Mouse (Mus musculus) gastrocnemius, adult 2 months (tissue): ENCODE measurements around the gene Esp3. TPM values are rescaled to one million over a fixed set of nuclear protein-coding genes. Genes with fewer than 3 reads are reported as not detected.
"Not testable (repeated sequence)": the region's sequence is repeated elsewhere in the genome, so short reads cannot be mapped to it uniquely, and the experiment has no call there.

Experiments used
- DNase-seq: peaks from one replicate; pipeline ENCODE4 v3.0.0; 2022
- H3K27ac ChIP-seq: fragments of 200-600 bp; 2 replicates; pipeline ENCODE4 v1.8.1; 2022; ENCODE audit warnings: mild to moderate bottlenecking
- H3K4me3 ChIP-seq: fragments of 200-600 bp; 2 replicates; pipeline ENCODE4 v1.8.1; 2022; ENCODE audit warnings: mild to moderate bottlenecking, moderate library complexity
- CTCF ChIP-seq: fragments of 200-600 bp; IDR thresholded peaks from 2 replicates; pipeline ENCODE4 v1.8.1; 2022; ENCODE audit warnings: antibody characterized with exemption, mild to moderate bottlenecking, moderate library complexity
- intact Hi-C: fragments of 180-260 bp; cut with DNase I; formaldehyde crosslinking; loops from one replicate; pipeline ENCODE4 v1.15.1; 2025
- long read RNA-seq, 2 experiments: library from polyadenylated mRNA; stranded (forward); transcript quantifications; one replicate each; pipeline ENCODE4 v2.0.0; 2021
- total RNA-seq, 2 experiments: library from RNA; stranded (reverse); gene quantifications; 2 replicates each; pipeline ENCODE4 v1.2.3; 2021

Gene Esp3
- not detected for total RNA-seq
- long read RNA-seq, experiment 1 = 0 reads
- long read RNA-seq, experiment 2 = 0 reads

DNA sequence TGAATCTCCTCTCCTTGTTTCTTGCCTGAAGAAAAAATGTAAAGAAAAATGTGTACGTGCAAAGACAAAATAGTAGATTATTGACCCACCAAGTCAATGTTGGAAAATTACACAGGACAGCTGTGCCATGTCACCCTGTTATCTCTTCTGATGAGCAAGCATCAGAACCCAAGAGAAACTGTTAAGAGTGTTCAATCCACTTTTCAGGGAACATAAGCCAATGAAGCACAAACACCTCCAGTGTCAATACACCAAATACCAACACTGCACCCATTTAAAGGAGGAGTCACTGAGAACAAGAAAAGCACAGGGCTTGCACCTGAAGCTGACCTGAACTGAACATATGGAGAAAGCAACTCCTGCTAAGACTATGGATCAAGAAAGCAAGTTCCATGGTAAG is at the start of gene Esp3:
Gene Esp3 (plus strand): TSS at position 301 of the 400 bp plus-strand sequence.
- intact Hi-C loops, H3K27ac ChIP-seq, DNase-seq, H3K4me3 ChIP-seq: not testable (repeated sequence)

DNA sequence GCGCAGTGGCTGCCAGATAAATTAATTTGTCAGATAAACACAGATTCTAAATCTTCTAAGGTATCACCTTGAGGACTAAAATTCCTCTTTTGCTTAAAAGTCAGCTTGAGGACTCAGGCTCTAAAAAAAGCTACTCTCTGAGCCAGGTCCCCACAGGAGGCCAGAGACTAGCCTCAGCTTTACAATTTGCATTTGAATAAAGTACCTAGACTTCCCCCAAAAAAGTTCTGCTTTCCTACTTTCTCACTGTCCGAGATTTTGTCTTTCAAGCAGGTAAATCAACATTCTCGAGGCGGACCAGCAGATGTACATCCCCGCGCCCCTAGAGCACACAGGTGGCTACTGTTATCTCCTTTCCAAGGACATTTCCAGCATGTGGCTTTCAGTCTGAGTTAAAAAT is 48.0 kb upstream of the Esp3 start:
- H3K4me3 ChIP-seq, intact Hi-C loops, DNase-seq, H3K27ac ChIP-seq: not testable (repeated sequence)

DNA sequence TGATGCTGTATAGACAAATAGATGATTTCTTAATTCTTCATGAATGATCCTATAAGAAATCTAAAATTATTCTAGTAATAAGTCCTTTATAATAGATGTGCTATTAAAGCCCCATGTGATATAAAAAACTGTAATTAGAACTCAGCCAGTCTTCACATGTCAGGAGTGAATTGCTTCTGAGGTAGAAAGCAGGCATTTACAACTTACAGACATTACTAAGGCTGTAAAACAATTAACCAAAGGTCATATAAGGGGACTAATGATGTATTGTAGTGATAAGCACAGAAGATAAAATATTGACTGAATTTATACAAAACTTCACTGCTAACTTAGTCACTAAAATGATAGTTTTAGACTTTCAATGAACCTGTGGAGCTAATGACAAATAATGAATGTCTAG is 40.6 kb upstream of the Esp3 start:
- TF ChIP-seq CTCF = no peak
- intact Hi-C loops = no loop called here
- no peak overlapping the region for H3K27ac ChIP-seq

DNA sequence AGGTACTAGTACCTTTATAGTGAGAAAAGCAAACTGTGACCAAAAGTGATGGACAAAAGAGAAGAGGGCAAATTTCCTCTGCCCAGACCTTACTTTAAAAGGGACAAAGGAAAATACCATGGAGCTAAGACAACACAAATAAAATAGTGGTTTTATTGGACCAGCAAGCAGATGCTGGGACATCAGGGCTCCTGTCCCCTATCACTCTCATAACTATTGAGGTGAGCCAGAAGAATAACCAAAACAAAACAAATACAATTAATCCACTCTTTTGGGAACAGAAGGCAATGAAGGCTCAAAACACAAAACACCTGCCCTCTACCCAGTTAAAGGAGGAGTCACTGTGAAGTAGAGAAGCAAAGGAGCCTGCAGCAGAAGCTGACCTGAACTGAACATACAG is 33.6 kb upstream of the Esp3 start, which contains the start of gene Esp4:
Gene Esp4 (plus strand): TSS at position 301 of the 400 bp plus-strand sequence.
- Histone ChIP-seq H3K4me3 (no peak within 1 kb of the TSS), H3K27ac (no peak within 1 kb of the TSS)
- DNase-seq = no peak
- TF ChIP-seq CTCF = no peak
- intact Hi-C loops = no loop called here

More for the DNA sequence above, 40.6 kb upstream of the Esp3 start:
- DNase-seq = no peak
- H3K4me3 ChIP-seq = no peak overlapping the region

DNA sequence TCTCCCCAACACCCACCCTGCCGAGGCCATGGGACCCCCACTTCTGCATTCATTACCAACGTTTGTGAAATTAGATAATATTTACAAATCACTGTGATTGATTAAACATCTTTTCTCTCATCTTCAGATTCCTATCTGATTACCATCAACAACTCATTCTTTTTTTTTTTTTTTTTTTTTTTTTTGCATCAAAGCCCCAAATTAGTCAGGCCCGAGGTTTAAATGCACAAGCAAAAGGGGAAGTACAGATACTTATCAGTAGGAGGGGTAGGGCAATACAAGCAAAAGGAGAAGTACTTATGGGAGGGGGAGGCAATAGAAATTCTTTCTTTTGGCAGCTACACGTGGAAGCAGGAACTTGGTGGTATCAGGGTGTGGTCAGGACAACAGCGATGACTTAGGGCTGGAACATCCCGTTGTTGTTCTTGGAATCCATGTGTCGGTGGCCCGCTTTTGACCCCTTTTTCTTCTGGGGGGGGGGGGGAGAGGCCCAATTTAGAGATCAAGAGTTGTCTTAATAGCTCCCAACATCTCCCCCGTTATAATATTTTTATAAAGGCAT is 30.3 kb downstream of the Esp3 start:
- H3K27ac ChIP-seq, intact Hi-C loops, DNase-seq, H3K4me3 ChIP-seq: not testable (repeated sequence)

DNA sequence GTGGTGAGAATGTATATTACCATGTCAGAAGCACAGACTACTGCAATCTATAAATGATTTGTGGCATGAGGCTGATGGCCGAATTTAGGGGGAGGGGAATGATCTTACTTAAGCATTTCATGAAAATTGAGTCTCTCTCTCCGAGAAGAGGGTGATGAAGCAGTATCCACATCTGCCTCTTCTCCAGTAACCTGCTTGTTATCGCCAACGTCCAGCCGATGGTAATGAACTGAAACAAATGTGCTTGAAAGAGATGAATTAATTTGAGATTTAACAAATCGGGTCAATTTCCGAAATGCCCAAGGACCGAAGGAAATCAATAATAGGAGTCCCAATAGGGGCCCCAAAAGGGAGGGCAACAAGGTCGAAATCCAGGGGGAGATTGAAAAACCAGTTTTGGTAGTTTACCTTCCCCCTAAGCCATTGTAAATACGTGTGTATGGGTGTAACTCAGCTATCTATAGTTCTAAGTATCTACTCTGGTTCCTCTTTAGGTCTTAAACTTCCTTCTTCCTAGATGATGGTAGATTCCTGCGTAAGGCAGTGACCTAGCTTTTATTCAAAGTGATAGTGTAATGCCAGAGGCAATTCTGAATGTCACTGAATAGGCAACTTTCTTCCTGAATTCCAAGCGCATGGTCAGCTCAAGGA is 31.4 kb downstream of the Esp3 start:
- intact Hi-C loops = not testable (repeated sequence)

More for the DNA sequence above, 31.4 kb downstream of the Esp3 start:
- not testable (repeated sequence) for DNase-seq, H3K27ac ChIP-seq, H3K4me3 ChIP-seq

Other genes starting within 250 kb of the Esp3 start
- gene Esp8, start 112.1 kb upstream of the Esp3 start, total RNA-seq = not detected
- not detected for gene Esp6, start 70.6 kb upstream of the Esp3 start, total RNA-seq
- not detected for gene Esp4, start 33.5 kb upstream of the Esp3 start, total RNA-seq
- gene Esp1, start 95.0 kb downstream of the Esp3 start, total RNA-seq = not detected
- not detected for gene Crisp2, start 174.9 kb downstream of the Esp3 start, total RNA-seq
- gene Rhag, start 179.1 kb downstream of the Esp3 start, total RNA-seq = not detected
- under 1 TPM; 0.17 to 0.20 TPM for gene 9130008F23Rik, start 248.5 kb downstream of the Esp3 start, total RNA-seq